Mouse (Mus musculus): ENCODE data around the gene Tead3.
"Not testable (repeated sequence)": the region's sequence is repeated elsewhere in the genome, so short reads cannot be mapped to it uniquely, and the experiment has no call there.

The Tead3 gene

GRCm38 (mm10) chr17:28329503-28330231 lies 20.9 kb downstream of the Tead3 start:
- DNase-seq = no peak

- DNase-seq = peak; percentile 34
Observed at GRCm38 (mm10) chr17:28328946-28329345, 21.7 kb downstream of the Tead3 start.

DNA sequence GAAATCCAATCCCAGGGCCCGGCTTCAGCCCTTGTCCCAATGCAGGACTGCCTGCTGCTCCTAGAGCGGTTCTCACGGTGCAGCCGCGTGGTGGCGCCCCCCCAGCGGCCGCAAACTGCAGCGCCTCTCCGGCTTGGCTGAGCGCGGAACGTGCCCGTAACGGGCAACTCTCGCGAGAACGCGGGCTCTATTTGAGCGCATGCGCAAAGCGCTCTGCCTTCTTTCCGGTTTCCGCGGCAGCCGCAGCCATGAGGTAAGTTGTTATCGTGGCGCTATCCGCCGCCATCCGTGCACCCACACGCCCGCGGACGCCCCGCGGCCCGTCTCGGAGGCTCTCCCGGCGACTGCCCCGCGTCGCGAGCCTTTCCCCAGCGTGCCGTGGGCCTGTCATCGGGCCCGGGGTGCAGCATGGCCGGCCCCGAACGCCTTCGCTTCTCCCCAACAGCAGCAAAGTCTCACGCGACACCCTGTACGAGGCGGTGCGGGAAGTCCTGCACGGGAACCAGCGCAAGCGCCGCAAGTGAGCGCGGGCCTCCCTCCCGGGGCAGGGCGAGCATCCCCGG lies 22.2 kb downstream of the Tead3 start, which contains the start of gene Rpl10a:
Rpl10a (plus strand) TSS at position 106 of the 563 bp plus-strand sequence.
- peak; percentile 98 for DNase-seq

DNA sequence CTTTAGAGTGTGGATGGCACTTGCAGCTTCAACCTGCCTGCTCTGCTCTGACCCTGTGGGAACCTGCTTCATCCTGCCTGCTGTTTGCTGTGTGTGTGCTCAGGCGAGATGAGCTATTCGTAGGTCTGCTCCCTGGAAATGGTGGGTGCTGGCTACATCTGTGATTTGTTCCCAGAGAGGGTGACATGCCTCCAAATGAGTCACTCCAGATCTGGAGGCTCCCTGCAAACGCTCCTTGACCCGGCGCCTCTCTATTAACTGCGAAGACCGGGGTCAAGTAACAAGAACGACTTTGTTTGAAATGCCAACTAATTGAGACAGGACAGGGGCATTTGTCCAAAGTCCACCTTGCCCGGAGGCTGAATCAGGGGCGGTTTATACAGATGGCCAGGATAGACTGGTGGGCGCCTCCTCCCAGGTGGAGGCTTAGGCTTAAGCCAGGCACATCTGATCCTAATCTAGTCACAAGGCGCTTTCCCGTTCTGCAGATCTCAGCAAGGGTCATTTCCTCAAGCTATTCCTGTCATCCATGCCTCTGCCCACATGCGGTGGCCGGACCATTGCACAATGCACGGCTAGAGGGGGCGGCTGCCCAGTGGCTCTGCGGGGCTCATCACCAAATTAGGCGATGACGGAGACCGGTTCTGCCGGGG lies 22.8 kb downstream of the Tead3 start:
- peak; percentile 14 for DNase-seq

GRCm38 (mm10) chr17:28326951-28327350 lies 23.7 kb downstream of the Tead3 start:
- no peak for DNase-seq

- no peak for DNase-seq
Observed at GRCm38 (mm10) chr17:28325751-28326150, 24.9 kb downstream of the Tead3 start.

DNA sequence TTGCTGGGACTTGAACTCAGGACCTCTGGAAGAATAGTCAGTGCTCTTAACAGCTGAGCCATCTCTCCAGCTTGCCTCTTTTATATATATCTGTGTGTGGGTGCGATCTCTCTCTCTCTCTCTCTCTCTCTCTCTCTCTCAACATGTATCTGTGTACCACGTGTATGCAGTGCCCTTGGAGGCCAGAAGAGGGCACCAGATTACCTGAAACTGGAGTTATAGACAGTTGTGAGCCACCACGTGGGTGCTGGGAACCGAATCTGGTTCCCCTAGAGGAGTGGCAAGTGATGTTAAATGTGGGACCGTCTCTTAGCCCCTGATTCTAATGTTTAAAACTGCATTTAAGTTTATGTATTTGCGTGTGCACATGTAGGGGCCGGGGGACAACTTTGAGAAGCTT lies 26.2 kb downstream of the Tead3 start:
- DNase-seq = not testable (repeated sequence)

DNA sequence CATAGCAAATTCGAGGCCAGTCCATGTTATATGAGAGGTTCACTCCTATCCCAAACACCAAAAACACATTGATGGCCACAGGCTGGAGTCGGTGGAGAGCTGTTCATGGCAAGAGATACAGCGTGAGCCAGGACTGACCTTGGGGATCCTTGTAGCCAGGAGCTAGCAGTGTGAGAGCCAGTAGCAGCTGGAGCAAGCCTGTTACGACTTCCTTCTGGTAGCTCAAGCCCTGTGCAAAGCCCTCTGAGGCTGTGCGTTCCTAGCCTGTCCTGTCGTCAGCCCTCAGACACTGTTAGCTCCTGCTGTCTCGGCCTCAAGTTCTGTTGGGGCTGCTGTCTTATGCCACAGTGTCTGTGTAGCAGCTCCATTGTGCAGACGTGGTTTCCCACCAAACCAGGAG lies 26.8 kb downstream of the Tead3 start:
- no peak for DNase-seq

DNA sequence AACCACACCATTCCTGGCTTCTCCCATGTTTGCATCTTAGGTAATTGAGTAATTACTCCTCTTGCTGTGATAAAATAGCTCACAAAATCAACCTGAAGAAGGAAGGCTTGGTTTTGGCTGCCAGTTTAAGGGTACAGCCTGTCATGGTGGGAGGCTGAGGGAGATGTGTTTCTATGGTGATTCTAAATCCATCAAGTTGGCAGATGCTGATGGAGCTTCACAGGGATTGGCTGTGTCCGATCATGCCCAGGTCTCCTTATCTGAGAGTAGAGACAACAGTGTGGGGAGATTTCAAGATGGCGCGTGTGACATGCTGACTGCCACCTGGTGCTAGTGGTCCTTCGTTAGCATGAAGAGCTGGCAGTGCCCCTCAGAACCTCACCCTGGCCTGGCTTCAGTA lies 28.9 kb downstream of the Tead3 start:
- no peak for DNase-seq

DNA sequence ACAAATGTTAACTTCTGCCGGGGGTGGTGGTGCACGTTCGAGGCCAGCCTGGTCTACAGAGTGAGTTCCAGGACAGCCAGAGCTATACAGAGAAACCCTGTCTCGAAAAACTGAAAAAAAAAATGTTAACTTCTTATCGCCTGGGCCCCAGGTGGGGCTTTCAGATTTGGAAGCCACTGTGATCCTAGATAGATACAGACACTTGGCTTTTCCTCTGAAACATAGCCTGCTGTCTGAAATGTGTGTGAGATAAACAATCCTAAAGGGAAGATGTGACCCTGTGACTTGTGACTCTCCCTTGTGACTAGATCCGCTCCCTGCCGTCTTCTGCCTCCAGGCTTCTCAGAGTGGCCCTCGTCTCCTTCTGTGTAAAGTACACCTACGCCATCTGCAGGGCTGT lies 32.9 kb downstream of the Tead3 start:
- no peak for DNase-seq

DNA sequence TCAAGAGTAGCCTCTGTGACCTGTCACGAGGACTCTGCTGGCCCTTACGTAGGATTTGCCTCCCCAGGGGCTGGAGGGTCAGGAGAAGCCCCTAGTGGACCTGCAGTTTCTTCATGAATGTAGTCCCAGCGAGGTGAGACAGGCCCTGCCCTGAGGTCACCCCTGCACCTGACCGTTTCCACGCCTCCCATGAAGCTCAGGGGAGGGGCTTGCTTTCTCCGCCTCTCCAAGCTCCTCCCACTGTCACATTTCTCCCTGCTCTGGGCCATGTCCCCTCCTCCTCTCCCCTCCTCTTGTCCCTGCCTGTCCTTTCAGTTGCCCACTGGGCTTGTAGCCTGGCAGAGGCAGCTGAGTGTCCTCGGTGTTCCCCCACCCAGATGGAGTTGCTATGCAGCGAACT lies 33.5 kb downstream of the Tead3 start:
- no peak for DNase-seq

- no peak for DNase-seq
Observed at GRCm38 (mm10) chr17:28316476-28316875, 34.1 kb downstream of the Tead3 start.

GRCm38 (mm10) chr17:28315611-28316160 lies 34.9 kb downstream of the Tead3 start:
- no peak for DNase-seq

GRCm38 (mm10) chr17:28313880-28314225 lies 36.8 kb downstream of the Tead3 start:
- peak; percentile 37 for DNase-seq

DNA sequence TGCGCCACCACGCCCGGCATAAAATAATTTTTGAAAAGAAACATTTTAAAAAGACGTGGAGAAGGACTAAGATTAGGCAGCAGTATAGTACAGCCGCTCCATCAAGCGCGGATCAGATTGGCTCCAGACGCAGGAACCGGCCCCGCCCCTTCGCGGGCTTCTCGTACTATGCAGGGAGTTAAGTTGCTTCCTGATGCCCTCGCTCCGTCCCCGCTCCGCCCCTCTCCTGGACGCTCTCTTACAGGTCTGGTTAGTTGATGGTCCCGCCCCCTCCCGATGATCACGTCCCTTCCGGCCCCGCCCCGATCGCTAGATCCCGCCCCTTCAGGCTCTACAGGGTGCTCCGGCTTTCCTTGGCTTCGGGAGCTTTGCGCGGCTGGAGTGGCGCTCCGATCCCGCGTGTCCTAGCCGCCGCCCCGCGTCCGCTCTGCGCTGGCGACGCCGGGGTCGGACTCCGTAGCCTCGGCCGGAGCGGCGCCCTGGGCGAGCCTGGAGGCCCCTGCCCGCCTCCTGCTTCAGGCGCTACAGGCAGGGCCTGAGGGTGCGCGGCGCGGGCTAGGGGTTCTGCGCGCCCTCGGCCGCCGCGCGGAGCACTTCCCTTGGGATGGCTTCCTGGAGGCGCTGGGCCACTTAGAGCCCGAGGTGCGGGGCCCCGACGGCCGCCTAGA lies 37.3 kb downstream of the Tead3 start, which contains the start of gene Fance:
Fance (plus strand) TSS at position 308 of the 668 bp plus-strand sequence.
- DNase-seq = peak; percentile 99

DNA sequence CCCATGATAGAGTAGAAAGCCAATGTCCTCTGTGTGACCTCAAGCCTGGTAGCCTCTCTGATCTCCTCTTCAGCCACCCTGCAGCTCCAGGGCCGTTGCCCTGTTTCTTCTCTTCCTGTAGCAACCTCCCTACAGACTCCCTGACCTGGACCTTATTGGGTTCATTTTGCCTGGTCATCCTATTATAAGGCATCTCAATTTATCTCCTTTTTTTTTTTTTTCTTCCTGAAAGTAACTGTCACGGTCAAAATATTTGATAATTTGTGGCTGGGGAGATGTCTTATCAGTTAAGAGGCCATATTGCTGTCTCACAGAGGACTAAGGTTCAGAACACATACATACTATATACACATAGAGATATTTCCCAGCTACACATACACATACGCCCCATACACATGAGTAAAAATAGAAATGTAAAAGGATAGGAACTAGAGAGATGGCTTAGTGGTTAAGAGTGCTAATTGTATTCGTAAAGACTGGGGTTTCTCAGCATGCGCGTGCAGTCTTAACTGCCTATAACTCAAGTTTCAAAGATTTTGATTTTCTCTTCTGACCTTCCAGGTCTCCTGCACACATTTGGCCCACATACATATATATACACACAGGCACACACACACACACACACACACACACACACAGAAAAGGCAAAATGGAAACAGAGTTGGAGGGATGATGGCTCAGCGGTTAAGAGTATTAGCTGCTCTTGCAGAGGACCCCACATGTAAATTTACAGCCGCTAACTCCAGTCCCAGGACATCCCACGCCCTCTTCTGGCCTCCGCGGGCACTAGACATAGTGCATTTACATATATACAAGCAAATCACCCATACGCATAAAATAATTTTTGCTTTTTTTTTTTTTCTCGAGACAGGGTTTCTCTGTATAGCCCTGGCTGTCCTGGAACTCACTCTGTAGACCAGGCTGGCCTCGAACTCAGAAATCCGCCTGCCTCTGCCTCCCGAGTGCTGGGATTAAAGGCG lies 38.1 kb downstream of the Tead3 start:
- peak; percentile 47 for DNase-seq

DNA sequence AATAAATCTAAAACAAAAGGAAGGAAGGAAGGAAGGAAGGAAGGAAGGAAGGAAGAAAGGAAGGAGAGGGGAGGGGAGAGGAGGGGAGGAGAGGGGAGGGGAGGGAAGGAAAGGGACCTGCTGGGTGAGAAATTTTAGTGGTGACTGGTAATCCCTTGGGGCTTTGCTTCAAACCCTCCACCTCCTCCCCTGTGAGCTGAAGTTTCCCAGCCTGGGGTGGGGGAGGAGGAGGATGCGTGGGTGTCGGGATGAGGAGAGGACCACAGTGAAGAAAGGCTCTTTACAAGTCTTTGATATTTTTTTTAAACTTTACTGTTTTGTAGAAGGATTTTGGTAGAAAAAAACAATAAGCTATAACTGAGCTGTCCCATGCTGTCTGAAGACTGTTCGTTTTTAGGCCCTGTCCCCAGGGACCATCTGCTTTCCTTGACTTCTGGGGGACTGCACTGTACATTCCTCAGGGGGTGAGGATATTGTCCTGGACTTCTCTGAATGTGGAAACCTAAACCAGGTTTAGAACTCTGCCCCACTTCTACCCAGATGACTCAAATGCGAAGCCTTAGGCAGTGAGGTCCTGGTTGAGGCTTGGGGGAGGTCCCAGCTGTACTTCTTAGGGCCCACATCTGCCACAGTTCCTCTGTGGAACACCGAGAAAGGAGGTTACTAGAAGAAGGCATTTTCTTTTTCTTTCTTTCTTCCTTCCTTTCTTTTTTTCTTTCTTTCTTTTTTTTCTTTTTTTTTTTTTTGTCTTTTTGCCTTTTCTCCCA lies 39.1 kb downstream of the Tead3 start:
- no peak for DNase-seq

DNA sequence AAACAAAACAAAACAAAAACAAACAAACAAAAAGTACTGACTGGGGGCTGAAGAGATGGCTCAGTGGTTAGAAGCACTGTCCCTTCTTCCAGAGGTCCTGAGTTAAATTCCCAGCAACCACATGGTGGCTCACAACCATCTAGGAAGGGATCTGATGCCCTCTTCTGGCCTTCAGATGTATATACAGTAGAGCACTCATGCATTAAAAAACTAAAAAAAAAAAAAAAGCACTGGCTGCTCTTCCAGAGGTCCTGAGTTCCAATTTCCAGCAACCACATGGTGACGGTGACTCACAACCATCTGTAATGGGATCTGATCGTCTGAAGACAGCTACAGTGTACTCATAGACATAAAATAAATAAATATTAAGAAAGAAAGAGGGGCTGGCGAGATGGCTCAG lies 39.8 kb downstream of the Tead3 start:
- DNase-seq = no peak

GRCm38 (mm10) chr17:28308297-28309195 lies 42.1 kb downstream of the Tead3 start:
- DNase-seq = peak; percentile 96

DNA sequence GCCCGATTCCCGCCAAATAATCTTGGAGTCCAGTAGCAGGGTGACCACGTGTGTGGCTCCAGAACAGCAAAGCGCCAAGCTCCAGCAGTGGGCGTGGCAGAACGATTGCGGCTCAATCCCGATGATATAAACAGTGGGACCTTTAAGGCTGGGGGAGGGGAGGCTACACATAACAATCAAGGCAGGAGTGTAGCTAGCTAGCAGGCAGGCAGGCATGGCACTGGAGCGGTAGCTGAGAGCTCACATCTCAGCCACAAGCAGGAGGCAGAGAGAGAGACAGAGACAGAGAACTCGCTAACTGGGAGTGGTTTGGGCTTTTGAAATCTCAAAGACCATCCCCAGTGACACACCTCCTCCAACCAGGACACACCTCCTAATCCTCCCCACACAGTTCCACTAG lies 45.4 kb downstream of the Tead3 start:
- DNase-seq = no peak
